Comparison of ENCODE assay signal across 23 mouse cellular contexts in the genomic region with DNA sequence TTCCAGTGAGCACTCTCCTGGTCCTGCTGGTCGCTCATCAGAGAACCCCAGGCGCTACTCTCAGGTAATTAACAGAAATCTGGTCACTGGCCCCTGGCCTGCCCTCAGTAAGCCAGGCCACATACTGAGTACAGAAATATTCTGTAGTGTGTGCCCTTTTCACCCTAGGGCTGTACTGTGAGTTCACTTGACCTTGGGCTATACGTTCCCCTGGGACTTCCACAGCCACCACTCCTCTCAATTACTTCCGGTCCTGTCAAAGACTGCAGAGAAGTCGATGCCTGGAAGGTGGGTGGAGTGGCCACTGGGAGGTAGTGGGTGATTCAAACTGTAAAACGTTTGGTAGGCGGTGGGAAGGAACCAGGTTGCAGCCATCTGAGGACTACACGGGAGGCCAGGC.
DNase-seq lines count a peak whose midpoint lies in the region; ATAC-seq lines count a peak whose summit lies in the region.
"Had no signal": no experiment of that assay in that cellular context is flagged by ENCODE, and none has a peak within 500 bp of the region (broad histone marks: within the 10 kb centered on the region; RNA-seq: fewer than 3 reads in every experiment).

No protein-coding gene starts in this region.

- 0 out of 2 replicates have a peak, but pooled peaks have one; percentile 38 for ATAC-seq in limb, embryonic 12.5 days (ENCODE audit: insufficient number of reproducible peaks, insufficient read depth, low FRiP score, low TSS enrichment, low read depth)
- no peak for ATAC-seq in inflammation-experienced regulatory T-cells, adult 6 months
- no peak for ATAC-seq in megakaryocyte, adult 5-6 weeks (ENCODE audit: poor library complexity, severe bottlenecking)
- ATAC-seq: activated CD4-positive, CD25-positive, alpha-beta regulatory T cell, adult 4 months; forebrain, embryonic 14.5 days had no signal

- no peak overlapping the region for H3K4me3 ChIP-seq in limb, embryonic 12.5 days (replicated peaks)
- H3K4me3 ChIP-seq in limb, embryonic 10.5 days = no peak overlapping the region
- no peak overlapping the region for H3K4me3 ChIP-seq in embryonic facial prominence, embryonic 10.5 days
- H3K4me3 ChIP-seq: embryonic facial prominence, embryonic 15.5 days; erythroblast, embryonic 14.5 days; forebrain, embryonic 10.5 days; gastrocnemius, adult 2 months; heart, embryonic 10.5 days had no signal

- 5% methylated on average over 8 of the region's 8 CpGs for WGBS in limb, embryonic 12.5 days
- 12% methylated on average over 8 of the region's 8 CpGs for WGBS in limb, embryonic 10.5 days
- 35% methylated on average over 8 of the region's 8 CpGs for WGBS in embryonic facial prominence, embryonic 10.5 days

- H3K36me3 ChIP-seq in limb, embryonic 12.5 days = no peaks in the 10 kb centered on the region
- no peaks in the 10 kb centered on the region for H3K36me3 ChIP-seq in limb, embryonic 10.5 days
- H3K36me3 ChIP-seq in embryonic facial prominence, embryonic 10.5 days (replicated peaks) = no peaks in the 10 kb centered on the region
- H3K36me3 ChIP-seq: embryonic facial prominence, embryonic 15.5 days; forebrain, embryonic 10.5 days; G1E; heart, embryonic 10.5 days had no signal

- H3K9me3 ChIP-seq in limb, embryonic 12.5 days = 0 out of 2 replicates have a peak, but pooled peaks cover 3% of the 10 kb centered on the region
- no peaks in the 10 kb centered on the region for H3K9me3 ChIP-seq in limb, embryonic 10.5 days (replicated peaks)
- no peaks in the 10 kb centered on the region for H3K9me3 ChIP-seq in embryonic facial prominence, embryonic 10.5 days
- H3K9me3 ChIP-seq: embryonic facial prominence, embryonic 15.5 days; forebrain, embryonic 10.5 days; heart, embryonic 10.5 days had no signal

- H3K9ac ChIP-seq in limb, embryonic 12.5 days (replicated peaks) = no peak overlapping the region
- H3K9ac ChIP-seq: embryonic facial prominence, embryonic 15.5 days; hindbrain, embryonic 14.5 days had no signal

- H3K27me3 ChIP-seq in limb, embryonic 12.5 days = 0 out of 2 replicates have a peak, but pooled peaks cover 1% of the 10 kb centered on the region
- 0 out of 2 replicates have a peak, but pooled peaks cover 11% of the 10 kb centered on the region for H3K27me3 ChIP-seq in limb, embryonic 10.5 days (ENCODE audit: low read depth, poor library complexity, severe bottlenecking)
- H3K27me3 ChIP-seq in embryonic facial prominence, embryonic 10.5 days (replicated peaks; ENCODE audit: low read depth, poor library complexity, severe bottlenecking) = no peaks in the 10 kb centered on the region
- H3K27me3 ChIP-seq: embryonic facial prominence, embryonic 15.5 days had no signal

- no peak for DNase-seq in limb, embryonic 10.5 days (ENCODE audit: low spot score)
- peak; percentile 62 for DNase-seq in R1 (ENCODE audit: low read depth, low spot score)
- DNase-seq in embryonic facial prominence, embryonic 10.5 days (ENCODE audit: low spot score) = peak; percentile 30
- DNase-seq in mesoderm, embryonic 11.5 days (ENCODE audit: low read depth, low spot score) = peak; percentile 30
- DNase-seq: adrenal gland, postnatal 14 days; cerebellum, adult 11-12 months; cerebellum, adult 9-10 months; cerebellum, postnatal 25 days; gastrocnemius, adult 2 months; gastrocnemius, postnatal 25 days; heart, adult 11 months; heart, postnatal 14 days had no signal

- H3K27ac ChIP-seq in limb, embryonic 12.5 days = 0 out of 2 replicates have a peak overlapping the region, but pooled peaks have one; percentile 25
- no peak overlapping the region for H3K27ac ChIP-seq in limb, embryonic 10.5 days
- H3K27ac ChIP-seq in embryonic facial prominence, embryonic 10.5 days (replicated peaks) = no peak overlapping the region
- H3K27ac ChIP-seq: embryonic facial prominence, embryonic 15.5 days; forebrain, embryonic 10.5 days; gastrocnemius, adult 2 months; heart, embryonic 10.5 days; hindbrain, embryonic 14.5 days had no signal

- H3K4me1 ChIP-seq in limb, embryonic 12.5 days (replicated peaks) = peaks cover 20% of the 10 kb centered on the region
- peaks cover 20% of the 10 kb centered on the region for H3K4me1 ChIP-seq in limb, embryonic 10.5 days
- peaks cover 23% of the 10 kb centered on the region for H3K4me1 ChIP-seq in embryonic facial prominence, embryonic 10.5 days
- H3K4me1 ChIP-seq: embryonic facial prominence, embryonic 15.5 days had no signal

- no peak overlapping the region for H3K4me2 ChIP-seq in limb, embryonic 12.5 days
- H3K4me2 ChIP-seq: embryonic facial prominence, embryonic 15.5 days; hindbrain, embryonic 14.5 days had no signal
